Mouse (Mus musculus) lung, postnatal 10 days (tissue): Measurements from ENCODE around the gene Arhgap45.

Experiments used
- DNase-seq: peaks from one replicate; pipeline ENCODE4 v3.0.0; 2021

The Arhgap45 gene

GRCm38 (mm10) chr10:79987771-79988505 is 28.5 kb upstream of the Arhgap45 start:
- no peak for DNase-seq

- DNase-seq = peak; percentile 84
Observed at GRCm38 (mm10) chr10:79988506-79989271, 27.8 kb upstream of the Arhgap45 start, which contains the start of gene Cnn2. TSS of gene Cnn2 (plus strand) at chr10:79988584.

- DNase-seq = no peak
Observed at GRCm38 (mm10) chr10:79989272-79989786, 27.1 kb upstream of the Arhgap45 start.

DNA sequence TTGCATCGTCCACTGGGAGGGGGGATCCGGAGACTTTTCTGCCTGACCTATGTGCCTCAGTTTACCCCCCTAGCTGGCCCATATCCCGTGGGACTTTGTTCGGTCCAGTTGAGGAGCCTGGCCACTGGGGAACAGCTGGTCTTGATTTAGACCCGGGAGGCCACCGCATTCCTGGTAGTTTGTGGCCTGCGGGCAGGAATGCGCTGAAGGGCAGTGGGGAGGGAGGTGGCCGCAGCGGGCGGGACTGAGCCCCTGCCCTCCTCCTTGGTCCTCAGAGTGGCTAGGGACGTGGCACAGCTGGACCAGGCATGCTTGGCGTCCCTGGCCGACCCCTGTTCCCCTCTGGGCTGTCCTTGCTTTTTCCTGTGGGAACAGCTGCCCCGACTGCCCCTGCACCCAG is 26.6 kb upstream of the Arhgap45 start:
- DNase-seq = peak; percentile 88

GRCm38 (mm10) chr10:79991099-79991498 is 25.4 kb upstream of the Arhgap45 start:
- DNase-seq = no peak

DNA sequence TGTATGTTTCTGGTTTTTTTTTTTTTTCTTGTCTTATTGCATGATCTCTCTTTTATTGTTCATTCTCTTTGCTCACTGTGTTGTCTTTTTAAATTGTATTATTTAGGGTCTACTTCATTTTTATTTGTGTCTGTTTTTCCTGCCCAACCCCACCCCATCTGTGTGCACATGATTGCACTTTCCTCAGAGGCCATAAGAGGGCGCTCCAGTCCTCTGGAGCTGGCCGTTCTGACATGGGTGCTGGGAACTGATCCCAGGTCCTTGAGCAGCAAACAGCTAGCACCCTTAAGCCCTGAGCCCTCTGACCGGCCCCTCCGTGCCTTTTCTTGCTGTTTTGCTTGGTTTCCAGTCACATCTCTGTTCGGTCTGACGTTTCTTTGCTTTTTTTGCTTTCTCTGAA is 24.9 kb upstream of the Arhgap45 start:
- DNase-seq = no peak

GRCm38 (mm10) chr10:79994397-79995115 is 21.9 kb upstream of the Arhgap45 start:
- no peak for DNase-seq

GRCm38 (mm10) chr10:79995636-79996035 is 20.8 kb upstream of the Arhgap45 start:
- DNase-seq = no peak

DNA sequence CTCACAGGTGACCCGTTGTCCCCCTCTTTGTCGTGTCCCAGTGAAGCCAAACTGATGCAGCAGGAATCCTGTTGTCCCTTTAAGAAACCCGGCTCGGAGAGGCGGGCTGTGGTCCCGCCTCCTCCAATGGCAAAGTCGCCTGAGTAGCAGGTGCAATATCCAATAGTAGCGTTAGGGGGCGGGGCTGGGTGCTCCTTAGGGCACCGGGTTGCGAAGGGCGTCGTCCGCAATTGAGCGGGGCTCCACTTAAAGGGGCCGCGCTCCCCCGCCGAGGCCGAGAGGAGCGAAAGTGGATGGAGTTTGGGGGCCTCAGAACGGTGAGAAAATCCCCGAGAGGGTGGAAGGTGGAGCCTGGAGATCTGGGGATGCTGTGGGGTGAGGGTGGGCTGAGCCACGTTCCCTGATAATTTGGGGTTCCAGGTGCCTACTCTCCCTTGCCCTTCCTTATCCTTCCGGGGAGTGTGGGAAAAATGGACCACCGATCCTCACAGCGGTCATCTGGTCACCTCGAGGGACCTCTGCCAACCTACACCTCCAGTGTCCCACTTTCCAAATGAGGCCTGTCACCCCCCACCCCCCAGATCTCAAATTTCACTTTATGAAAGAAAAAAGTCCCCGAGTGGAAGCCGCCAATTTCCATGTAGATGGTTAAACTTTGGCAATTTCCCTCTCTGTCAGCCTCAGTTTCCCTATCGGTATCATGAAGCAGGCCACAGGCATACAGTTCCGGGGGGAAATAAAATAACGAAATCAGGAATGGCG is 20.0 kb upstream of the Arhgap45 start, which contains the start of gene Abca7:
Abca7 (plus strand) TSS at position 223 of the 762 bp plus-strand sequence.
- DNase-seq = peak; percentile 99

DNA sequence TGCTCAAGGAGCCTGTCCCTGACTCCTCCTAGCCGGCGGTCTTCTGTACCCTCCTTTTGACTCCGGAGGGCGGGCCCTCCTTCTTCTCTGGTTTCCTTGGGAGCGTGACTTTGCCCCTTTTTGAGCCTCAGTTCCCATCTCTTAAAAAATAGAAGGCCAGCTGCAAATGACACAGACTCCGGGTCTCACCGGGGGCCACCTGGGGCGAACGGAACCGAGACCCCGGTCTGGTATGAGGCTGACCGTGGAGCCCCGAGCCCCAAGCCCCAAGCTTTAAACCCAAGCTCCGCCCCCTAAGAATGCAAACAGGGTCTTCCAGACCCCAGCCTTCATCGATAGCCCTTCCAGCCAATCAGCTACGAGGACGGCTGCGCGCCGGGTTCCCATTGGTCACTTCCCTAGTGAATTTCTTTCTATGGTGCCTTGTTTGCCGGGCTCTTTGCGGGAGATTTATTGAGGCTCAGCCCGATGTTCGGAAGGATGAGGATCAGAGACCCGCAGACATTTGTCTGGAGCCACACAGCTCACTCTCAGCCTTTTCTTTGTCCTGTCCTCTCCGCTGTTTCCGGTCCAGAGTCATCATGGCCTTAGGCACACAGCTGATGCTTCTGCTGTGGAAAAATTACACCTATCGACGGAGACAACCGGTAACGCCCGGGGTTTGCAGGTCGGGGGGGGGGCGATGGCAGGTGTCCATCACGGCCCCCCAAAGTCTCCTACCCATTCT is 19.3 kb upstream of the Arhgap45 start:
- DNase-seq = peak; percentile 76

DNA sequence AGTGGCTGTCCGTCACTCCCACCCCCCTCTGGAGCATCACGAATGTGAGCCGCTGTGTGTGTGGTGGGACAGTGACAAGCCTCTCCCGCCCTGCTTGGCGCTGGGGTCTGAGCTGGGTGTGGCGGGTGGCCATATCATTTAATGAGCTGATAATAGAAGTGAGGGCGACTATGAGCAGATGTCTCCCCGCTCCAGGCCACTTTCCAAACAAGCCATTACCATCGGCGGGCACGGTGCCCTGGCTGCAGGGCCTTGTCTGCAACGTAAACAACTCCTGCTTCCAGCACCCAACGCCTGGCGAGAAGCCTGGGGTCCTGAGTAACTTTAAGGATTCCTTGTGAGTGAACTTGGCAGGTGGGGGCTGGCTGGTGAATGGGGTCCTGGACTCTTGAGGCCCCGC is 18.6 kb upstream of the Arhgap45 start:
- peak; percentile 76 for DNase-seq

GRCm38 (mm10) chr10:80001945-80002344 is 14.5 kb upstream of the Arhgap45 start:
- DNase-seq = no peak

DNA sequence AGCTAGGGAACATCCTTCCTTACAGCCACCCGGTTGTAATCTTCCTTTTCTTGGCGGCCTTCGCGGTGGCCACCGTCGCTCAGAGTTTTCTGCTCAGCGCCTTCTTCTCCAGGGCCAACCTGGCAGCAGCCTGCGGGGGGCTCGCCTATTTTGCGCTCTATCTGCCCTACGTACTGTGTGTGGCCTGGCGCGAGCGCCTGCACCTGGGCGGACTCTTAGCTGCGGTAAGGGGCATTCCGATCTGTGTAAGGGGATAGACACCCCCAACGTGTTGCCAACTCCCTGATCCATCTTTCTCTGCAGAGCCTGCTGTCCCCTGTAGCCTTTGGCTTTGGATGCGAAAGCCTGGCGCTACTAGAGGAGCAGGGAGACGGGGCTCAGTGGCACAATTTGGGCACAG is 13.6 kb upstream of the Arhgap45 start:
- DNase-seq = no peak

- peak; percentile 75 for DNase-seq
Observed at GRCm38 (mm10) chr10:80003374-80004232, 12.8 kb upstream of the Arhgap45 start.

DNA sequence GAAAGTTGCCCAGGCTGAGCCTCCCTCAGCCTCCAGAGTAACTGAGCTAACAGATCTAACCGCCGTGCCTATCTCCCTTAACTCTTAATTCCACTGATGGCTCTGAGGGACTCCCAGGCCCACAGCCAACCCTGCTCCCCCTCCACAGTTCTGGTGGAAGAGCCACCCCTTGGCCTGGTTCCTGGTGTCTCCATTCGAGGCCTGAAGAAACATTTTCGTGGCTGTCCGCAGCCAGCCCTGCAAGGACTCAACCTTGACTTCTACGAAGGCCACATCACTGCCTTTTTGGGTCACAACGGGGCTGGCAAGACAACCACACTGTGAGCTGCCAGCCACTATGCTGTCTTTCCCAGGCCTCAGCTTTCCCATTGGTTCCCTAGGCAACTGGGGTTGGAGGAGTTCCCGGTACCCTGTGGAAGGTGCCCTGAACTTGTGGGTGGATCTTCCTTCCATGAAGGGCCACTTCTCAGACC is 12.2 kb upstream of the Arhgap45 start:
- DNase-seq = no peak

DNA sequence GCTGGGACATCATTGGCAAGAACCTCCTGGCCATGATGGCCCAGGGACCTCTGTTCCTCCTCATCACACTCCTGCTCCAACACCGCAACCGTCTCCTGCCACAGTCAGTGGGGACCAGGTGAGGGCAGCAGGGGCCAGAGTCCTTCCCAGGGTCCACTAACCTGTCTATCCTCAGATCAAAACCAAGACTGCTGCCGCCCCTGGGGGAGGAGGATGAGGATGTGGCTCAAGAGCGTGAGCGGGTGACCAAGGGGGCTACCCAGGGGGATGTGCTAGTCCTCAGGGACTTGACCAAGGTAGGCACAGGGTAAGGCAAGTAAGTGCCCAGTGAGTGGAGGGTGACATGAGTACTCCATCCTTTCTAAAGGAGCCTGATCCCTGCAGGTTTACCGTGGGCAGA is 4.7 kb upstream of the Arhgap45 start:
- DNase-seq = no peak

DNA sequence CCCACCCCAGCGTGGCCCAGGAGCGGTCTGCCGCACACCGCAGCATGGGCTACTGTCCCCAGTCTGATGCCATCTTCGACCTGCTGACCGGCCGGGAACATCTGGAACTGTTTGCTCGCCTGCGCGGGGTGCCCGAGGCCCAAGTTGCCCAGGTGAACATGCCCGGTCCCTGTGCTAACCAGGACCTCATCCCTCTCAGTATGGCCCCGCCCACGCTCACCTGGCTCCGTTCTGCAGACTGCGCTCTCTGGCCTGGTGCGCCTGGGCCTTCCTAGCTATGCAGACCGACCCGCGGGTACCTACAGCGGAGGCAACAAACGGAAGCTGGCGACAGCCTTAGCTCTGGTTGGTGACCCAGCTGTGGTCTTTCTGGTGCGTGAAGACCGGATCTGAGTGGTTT is 2.8 kb upstream of the Arhgap45 start:
- DNase-seq = no peak

DNA sequence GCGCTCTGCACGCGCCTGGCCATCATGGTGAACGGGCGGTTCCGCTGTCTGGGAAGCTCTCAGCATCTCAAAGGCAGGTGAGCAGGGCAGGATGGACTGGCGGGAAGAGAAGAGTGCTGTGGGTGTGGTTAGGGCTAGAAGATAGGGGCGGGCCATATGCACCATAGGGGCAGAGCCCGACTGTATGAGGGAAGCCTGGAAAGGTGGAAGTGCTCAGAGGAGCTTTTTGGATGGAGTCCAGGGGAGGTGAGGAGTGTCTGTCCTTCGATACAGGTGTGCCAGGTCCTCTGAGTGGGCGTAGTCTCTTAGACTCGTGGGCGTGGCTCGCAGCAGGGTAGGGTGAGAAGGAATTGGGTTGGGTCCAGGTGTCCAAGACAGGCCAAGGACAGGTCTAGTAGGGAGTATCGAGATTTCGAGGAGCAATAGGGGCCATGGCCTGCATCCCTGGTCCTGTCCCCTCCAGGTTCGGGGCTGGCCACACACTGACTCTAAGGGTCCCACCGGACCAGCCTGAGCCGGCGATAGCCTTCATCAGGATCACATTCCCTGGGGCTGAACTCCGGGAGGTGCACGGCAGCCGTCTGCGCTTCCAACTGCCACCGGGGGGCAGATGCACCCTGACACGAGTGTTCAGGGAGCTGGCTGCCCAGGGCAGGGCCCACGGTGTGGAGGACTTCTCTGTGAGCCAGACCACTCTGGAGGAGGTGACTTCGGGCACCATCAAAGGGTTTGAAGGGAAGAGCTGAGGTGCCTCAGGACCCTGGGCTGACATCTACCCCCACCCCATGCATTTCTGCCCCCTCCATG is 1.8 kb upstream of the Arhgap45 start:
- DNase-seq = peak; percentile 64

GRCm38 (mm10) chr10:80015583-80015982 is 870 bp upstream of the Arhgap45 start:
- peak; percentile 62 for DNase-seq

DNA sequence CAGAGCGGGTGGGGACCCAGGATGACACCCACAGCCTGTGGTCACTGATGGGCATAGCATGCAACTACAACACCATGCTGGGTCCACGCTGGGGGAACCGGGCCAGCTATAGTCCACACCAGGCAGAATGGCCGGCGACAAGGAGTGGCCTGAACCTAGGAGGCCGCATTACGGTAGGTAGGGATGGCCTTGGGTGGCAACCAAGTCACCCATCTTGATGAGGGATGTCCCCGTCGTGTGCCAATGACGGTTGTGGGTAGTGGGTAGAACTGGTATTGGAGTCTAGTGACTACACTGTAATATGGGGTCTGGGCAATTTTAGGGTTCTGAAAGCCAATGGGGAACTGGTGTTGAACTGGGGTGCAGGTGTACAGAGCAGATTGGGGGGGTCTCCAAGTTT is 478 bp downstream of the Arhgap45 start:
- DNase-seq = no peak
